Mouse (Mus musculus): ENCODE results near the gene Gm21987. TPM values are rescaled to one million over a fixed set of nuclear protein-coding genes. Genes with fewer than 3 reads are reported as not detected.

Gm21987 gene
- polyA plus RNA-seq (2016; fragmentation: Nextera tagmentation; extraction: Ambion mirVana), result not detected in 2 replicates

DNA sequence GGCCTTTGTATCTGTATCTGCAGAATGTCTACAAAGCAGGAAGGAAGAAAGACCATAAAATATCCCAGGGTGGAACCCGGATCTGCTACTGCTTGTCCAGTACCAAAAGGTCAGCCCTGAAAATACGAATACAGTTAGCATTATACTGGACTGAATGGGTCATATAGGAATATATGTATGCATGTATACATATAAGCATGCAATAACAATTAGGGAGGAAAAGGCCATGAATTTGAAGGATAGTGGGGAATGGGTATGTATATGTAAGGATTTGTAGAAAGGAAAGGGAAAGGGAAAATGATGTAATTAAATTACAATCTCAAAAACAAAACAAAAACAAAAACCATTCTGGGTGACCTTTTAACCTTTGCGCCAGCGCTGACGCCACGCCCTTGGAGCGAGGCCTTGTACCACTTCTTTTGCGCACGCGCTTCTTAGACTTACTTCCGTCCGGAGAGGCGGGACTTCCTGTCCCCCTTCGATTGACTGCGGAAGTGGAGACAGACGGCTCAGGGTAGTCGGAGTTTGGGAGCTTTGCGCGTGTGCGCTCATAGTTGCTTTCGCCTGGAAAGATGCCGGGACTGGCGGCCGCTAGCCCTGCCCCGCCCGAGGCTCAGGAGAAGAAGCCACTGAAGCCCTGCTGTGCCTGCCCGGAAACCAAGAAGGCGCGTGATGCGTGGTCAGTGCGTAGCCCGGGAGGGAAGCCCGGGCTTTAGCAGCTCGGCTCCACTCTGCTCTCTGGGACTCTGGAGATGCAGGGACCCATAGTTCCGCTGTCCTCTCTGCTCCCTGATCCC is at the start of gene Gm21987, which contains the start of gene Cox17:
Gene Gm21987 (plus strand): TSS at position 512 of the 797 bp plus-strand sequence.
Gene Cox17 (plus strand): TSS at position 463 of the 797 bp plus-strand sequence.
- Histone ChIP-seq H3K4me3 (peak within 1 kb of the TSS; percentile 74), H3K27ac (replicated peaks) (peak within 1 kb of the TSS; percentile 90), H3K27me3 (ENCODE audit: low read depth, poor library complexity, severe bottlenecking) (no peaks in the 10 kb centered on the region), H3K4me1 (peaks cover 20% of the 10 kb centered on the region), H3K36me3 (peaks cover 28% of the 10 kb centered on the region), H3K9me3 (replicated peaks) (no peaks in the 10 kb centered on the region)
- peak; percentile 91 for DNase-seq (ENCODE audit: low spot score)
- 3% methylated on average over 35 of the region's 35 CpGs for WGBS

DNA sequence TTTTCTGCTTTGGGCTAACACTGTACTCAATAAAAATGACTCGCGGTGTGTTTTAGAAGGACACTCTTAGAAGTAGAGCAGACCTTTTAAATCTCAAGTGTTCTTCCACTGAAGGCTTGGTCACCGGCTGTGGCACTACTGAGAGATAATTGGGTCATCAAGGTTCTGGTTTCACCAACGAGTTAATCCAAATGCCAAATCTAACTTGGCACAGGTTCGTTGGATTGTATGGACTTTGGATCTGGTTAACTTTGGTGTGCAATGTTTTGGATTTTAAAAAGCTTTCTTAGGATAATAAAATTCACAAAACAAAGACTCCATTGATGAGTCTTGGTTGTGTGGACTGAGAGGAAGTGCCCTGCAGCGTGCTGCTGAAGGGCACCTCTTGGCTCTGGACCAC is 48.4 kb upstream of the Gm21987 start:
- DNase-seq (ENCODE audit: low spot score), result no peak
- Histone ChIP-seq H3K27ac (replicated peaks) (no peak overlapping the region), H3K27me3 (ENCODE audit: low read depth, poor library complexity, severe bottlenecking) (no peaks in the 10 kb centered on the region), H3K36me3 (no peaks in the 10 kb centered on the region), H3K4me1 (no peaks in the 10 kb centered on the region), H3K9me3 (replicated peaks) (no peaks in the 10 kb centered on the region), H3K4me3 (no peak overlapping the region)
- WGBS, result 92% methylated on average over 6 of the region's 6 CpGs

DNA sequence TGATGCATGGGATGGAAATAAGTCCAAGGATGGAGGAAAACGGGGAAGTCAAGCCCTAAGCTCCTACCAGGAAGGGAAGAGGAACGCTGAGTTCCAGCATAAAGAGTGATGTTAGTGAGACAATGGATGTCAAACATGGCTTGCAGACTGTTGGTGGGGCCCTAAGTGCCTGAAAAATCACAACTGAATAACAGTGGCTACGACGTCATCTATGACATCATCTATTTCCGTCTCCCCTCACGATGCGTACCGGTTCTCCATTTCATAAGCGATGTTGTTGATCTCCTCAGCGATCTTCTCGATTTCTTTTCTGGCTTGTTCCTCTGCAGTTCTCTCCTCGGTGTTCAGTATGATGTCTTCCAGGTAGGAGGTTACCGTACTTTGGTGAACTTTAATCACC is 44.5 kb upstream of the Gm21987 start:
- H3K9me3 ChIP-seq (replicated peaks), result no peaks in the 10 kb centered on the region
- peaks cover 11% of the 10 kb centered on the region for H3K4me1 ChIP-seq
- no peak overlapping the region for H3K27ac ChIP-seq (replicated peaks)
- no peaks in the 10 kb centered on the region for H3K27me3 ChIP-seq (ENCODE audit: low read depth, poor library complexity, severe bottlenecking)
- H3K36me3 ChIP-seq, result no peaks in the 10 kb centered on the region
- H3K4me3 ChIP-seq, result no peak overlapping the region
- no peak for DNase-seq (ENCODE audit: low spot score)
- 93% methylated on average over 13 of the region's 13 CpGs for WGBS

DNA sequence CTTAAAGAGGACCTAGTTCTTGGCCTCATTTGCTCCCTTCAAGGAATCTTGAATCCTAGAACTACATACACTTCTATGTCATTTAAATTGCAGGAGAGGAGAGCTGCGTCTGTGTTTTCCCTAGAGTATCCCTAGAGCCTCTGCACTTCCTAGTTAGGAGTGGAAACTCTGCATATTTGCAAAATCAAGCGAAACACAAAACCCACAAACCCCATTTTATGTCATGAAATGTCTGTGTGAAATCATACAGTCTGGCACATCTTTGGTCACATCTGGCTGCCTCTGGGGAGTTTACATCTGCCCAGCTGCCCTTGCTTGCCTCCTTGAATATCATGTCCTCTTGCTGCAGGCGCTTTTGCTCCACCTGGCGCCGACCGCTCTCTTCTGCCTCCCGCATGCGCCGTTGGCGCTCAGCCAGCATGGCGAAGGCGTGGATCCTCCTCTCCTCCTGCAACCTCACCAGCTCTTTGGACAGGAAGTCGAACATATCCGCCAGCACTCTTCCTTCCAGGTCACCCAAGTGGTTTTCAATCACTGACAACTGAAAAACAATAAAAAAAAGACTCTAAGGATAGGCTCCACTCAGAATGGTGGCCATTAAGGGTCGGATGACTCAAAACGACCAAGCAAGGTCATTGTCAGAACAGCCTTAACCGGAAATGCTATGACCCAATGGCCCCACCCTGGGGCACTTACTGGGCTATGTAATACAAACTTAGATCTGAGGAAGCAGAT is 42.2 kb upstream of the Gm21987 start:
- no peak for DNase-seq (ENCODE audit: low spot score)
- WGBS, result 85% methylated on average over 17 of the region's 17 CpGs
- Histone ChIP-seq H3K9me3 (replicated peaks) (no peaks in the 10 kb centered on the region), H3K4me3 (no peak overlapping the region), H3K4me1 (peaks cover 18% of the 10 kb centered on the region), H3K36me3 (no peaks in the 10 kb centered on the region), H3K27me3 (ENCODE audit: low read depth, poor library complexity, severe bottlenecking) (no peaks in the 10 kb centered on the region), H3K27ac (replicated peaks) (no peak overlapping the region)

DNA sequence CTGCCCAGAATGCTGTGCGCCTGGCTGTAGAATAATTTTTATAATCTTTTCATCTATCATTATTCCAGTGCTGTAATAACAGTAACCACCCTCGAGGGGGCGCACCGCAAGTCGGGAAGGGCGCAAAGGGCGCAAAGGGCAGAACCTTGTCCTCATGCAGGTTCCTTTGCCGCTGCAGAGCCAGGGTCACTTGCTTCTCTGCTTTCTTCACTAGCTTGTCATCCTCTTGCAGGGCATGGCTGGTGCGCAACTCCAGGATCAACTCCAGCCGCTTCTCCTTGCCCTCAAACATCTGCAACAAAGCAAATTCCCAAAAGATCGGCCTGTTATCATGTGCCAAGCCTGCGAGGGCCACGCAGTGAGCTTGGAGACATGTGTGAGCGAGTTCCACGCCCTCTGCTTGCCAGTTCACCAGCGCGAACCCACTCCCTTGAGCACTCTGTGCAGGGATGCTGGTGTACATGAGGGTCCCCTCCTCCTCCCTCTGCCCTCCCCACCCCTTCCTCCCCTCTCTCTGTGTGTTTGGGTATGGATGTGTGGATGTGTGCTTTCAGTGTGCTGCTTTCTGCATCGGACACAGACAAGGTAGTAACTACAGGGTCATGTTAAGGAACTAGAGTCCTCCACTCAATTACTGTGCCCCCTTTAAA is 40.1 kb upstream of the Gm21987 start:
- Histone ChIP-seq H3K27me3 (ENCODE audit: low read depth, poor library complexity, severe bottlenecking) (no peaks in the 10 kb centered on the region), H3K9me3 (replicated peaks) (no peaks in the 10 kb centered on the region), H3K27ac (replicated peaks) (peak overlapping the region; percentile 42; the same call in 1 of the 2 replicates), H3K4me3 (no peak overlapping the region), H3K36me3 (no peaks in the 10 kb centered on the region), H3K4me1 (peaks cover 18% of the 10 kb centered on the region)
- peak; percentile 33 for DNase-seq (ENCODE audit: low spot score)
- WGBS, result 51% methylated on average over 18 of the region's 18 CpGs

DNA sequence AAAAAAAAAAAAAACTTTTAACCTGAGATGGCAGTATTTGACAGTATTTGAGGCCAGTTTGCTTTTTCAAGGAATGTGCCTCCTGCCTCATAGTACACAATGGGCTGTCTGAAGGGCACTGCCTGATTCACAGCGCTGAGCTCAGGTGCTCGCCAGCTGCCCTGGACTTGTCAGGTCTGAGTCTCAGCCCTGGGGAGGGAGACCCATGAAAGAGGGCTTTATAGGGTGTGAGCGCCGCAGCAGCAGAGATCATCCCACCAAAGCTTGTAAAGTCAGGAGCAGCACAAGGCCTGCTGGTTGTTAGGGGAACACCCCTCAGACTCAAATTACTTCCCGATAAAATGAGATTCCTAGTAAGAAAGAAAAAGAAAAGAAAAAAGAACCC is 39.6 kb upstream of the Gm21987 start:
- DNase-seq (ENCODE audit: low spot score), result no peak
- Histone ChIP-seq H3K27ac (replicated peaks) (no peak overlapping the region), H3K4me3 (no peak overlapping the region), H3K4me1 (peaks cover 18% of the 10 kb centered on the region), H3K36me3 (no peaks in the 10 kb centered on the region), H3K9me3 (replicated peaks) (no peaks in the 10 kb centered on the region), H3K27me3 (ENCODE audit: low read depth, poor library complexity, severe bottlenecking) (no peaks in the 10 kb centered on the region)
- 51% methylated on average over 5 of the region's 5 CpGs for WGBS

DNA sequence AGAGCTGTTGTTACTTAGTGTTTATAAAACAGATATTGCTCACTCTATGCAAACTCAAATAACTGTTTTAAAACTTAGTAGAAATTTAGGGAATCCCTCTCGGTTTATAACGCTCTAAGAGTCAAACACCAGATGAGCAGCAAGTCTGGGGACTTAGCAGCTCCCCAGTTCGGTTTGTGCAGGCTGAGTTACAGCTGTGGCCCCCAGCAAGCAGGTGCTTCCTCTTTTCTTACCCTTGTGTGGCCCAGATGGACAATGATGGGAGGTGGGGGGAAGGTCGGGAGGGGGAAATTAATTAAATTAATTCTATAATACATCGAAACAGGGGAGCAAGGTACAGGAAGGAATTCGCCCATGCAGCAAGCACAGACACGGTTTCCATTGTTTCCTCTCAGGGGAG is 39.2 kb upstream of the Gm21987 start:
- Histone ChIP-seq H3K4me1 (peaks cover 18% of the 10 kb centered on the region), H3K27ac (replicated peaks) (peak overlapping the region; percentile 49; the same call in 1 of the 2 replicates), H3K4me3 (no peak overlapping the region), H3K9me3 (replicated peaks) (no peaks in the 10 kb centered on the region), H3K36me3 (no peaks in the 10 kb centered on the region), H3K27me3 (ENCODE audit: low read depth, poor library complexity, severe bottlenecking) (no peaks in the 10 kb centered on the region)
- WGBS, result 61% methylated on average over 7 of the region's 7 CpGs
- no peak for DNase-seq (ENCODE audit: low spot score)

DNA sequence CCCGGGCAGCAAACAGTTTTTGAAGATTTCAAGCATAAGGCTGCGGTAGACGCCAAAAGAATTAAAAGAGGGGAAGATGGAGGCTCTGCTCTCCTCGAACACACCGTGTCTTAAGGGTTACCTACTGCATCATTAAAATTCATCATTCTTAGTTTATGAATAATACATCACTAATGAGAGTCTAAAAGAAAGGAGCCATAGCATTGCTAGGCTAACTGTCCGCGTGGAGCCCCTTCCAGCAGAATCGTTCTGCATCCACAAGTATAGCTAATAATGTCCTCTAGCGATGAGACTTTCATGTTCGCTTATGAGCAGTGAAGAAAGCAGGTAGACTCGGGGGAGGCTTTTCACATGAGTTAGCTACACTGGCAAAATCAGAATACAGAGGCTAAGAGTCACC is 38.6 kb upstream of the Gm21987 start:
- H3K4me3 ChIP-seq, result no peak overlapping the region
- no peak overlapping the region for H3K27ac ChIP-seq (replicated peaks)
- no peaks in the 10 kb centered on the region for H3K27me3 ChIP-seq (ENCODE audit: low read depth, poor library complexity, severe bottlenecking)
- no peaks in the 10 kb centered on the region for H3K36me3 ChIP-seq
- no peak for DNase-seq (ENCODE audit: low spot score)
- H3K9me3 ChIP-seq (replicated peaks), result no peaks in the 10 kb centered on the region
- WGBS, result 89% methylated on average over 11 of the region's 11 CpGs
- peaks cover 18% of the 10 kb centered on the region for H3K4me1 ChIP-seq

DNA sequence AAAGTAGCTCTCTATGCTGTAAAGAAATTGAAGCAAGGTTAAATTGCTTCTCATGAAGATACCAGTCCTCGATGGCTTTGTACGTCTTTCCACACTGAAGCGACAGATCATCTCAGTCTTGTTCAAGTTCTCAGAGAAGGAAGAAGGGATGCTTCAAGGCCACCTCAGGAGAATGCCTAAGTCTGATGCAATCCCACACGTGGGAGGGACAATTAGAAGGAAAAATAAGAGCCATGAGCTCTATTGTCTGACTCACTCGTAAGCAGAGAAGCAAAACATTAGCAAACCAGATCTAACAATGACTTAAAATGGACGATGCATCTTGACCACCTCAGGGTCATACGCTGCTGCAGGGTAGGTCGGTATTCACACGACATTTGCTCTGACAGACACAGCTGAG is 28.3 kb upstream of the Gm21987 start:
- Histone ChIP-seq H3K4me1 (no peaks in the 10 kb centered on the region), H3K9me3 (replicated peaks) (no peaks in the 10 kb centered on the region), H3K4me3 (no peak overlapping the region), H3K27ac (replicated peaks) (no peak overlapping the region), H3K27me3 (ENCODE audit: low read depth, poor library complexity, severe bottlenecking) (no peaks in the 10 kb centered on the region), H3K36me3 (no peaks in the 10 kb centered on the region)
- WGBS, result 85% methylated on average over 9 of the region's 9 CpGs
- no peak for DNase-seq (ENCODE audit: low spot score)

DNA sequence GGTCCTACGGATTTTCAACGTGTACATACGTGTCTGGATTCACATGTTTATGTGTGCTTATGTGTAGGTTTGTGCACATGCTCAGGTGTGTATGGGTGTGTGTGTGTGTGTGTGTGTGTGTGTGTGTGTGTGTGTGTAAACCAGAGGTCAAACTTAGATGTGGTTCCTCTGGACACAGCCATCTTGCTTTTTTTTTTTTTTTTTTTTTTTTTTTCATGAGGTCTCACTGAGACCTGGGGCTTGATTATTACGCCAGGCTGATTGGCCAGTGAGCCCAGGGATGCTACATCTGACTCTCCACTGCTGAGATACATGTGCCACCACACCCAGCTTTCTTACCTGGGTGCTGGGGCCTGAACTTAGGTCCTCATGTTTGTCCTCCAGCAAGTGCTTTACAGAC is 27.8 kb upstream of the Gm21987 start:
- H3K4me3 ChIP-seq, result no peak overlapping the region
- H3K9me3 ChIP-seq (replicated peaks), result no peaks in the 10 kb centered on the region
- no peak overlapping the region for H3K27ac ChIP-seq (replicated peaks)
- H3K36me3 ChIP-seq, result no peaks in the 10 kb centered on the region
- no peaks in the 10 kb centered on the region for H3K4me1 ChIP-seq
- 87% methylated on average over 4 of the region's 4 CpGs for WGBS
- DNase-seq (ENCODE audit: low spot score), result no peak
- H3K27me3 ChIP-seq (ENCODE audit: low read depth, poor library complexity, severe bottlenecking), result no peaks in the 10 kb centered on the region

DNA sequence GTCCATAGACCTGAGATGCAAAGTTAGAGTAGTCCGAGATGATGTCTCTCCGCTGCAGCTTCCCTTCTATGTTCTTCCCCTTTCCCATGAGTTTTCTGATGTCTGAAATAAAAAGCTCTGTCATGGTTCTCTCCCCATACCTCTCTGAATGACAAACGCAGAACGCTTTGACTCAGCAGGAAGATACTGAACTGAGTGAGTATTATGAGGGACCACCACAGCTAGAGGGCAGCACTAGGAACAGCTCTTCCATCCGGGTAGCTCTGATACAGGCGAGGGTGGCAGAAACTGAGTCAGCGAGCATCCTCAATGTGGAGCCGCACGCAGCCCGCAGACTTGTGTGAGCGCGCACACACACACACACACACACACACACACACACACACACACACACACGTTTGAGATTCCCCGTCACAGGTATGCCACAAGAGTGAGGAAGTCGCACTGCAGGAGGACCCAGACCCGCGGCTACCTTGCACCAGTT is 25.3 kb upstream of the Gm21987 start:
- DNase-seq (ENCODE audit: low spot score), result peak; percentile 62
- Histone ChIP-seq H3K27ac (replicated peaks) (0 out of 2 replicates have a peak overlapping the region, but pooled peaks have one; percentile 18), H3K4me3 (peak overlapping the region; percentile 40), H3K4me1 (no peaks in the 10 kb centered on the region), H3K27me3 (ENCODE audit: low read depth, poor library complexity, severe bottlenecking) (no peaks in the 10 kb centered on the region), H3K36me3 (no peaks in the 10 kb centered on the region), H3K9me3 (replicated peaks) (no peaks in the 10 kb centered on the region)
- WGBS, result 30% methylated on average over 17 of the region's 17 CpGs

DNA sequence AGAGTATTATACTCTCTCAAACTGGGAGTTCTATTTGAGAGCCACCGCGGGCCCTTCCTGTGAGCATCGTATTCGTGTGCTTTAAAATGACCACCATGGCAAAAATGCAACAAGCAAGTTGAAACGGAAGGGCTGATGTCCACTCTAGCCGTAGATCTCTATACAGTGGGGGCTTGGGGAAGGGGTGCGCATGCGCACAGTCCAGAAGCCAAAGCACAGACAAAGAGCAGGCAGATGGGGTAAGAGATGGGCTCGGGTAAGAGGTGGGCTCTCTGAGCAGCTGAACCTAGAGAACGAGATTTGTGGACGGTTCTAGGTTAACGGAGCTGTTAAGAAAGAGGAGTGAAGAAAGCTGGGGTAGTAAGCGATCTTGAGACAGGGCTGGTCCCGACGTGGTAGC is 22.5 kb upstream of the Gm21987 start:
- H3K27ac ChIP-seq (replicated peaks), result no peak overlapping the region
- H3K27me3 ChIP-seq (ENCODE audit: low read depth, poor library complexity, severe bottlenecking), result no peaks in the 10 kb centered on the region
- no peaks in the 10 kb centered on the region for H3K4me1 ChIP-seq
- 91% methylated on average over 15 of the region's 15 CpGs for WGBS
- no peak overlapping the region for H3K4me3 ChIP-seq
- no peak for DNase-seq (ENCODE audit: low spot score)
- H3K9me3 ChIP-seq (replicated peaks), result no peaks in the 10 kb centered on the region
- 0 out of 2 replicates have a peak, but pooled peaks cover 1% of the 10 kb centered on the region for H3K36me3 ChIP-seq

Data from midbrain, embryonic 10.5 days (tissue).